Mouse (Mus musculus): ENCODE measurements around the gene Zfp740.

Zfp740 gene

DNA sequence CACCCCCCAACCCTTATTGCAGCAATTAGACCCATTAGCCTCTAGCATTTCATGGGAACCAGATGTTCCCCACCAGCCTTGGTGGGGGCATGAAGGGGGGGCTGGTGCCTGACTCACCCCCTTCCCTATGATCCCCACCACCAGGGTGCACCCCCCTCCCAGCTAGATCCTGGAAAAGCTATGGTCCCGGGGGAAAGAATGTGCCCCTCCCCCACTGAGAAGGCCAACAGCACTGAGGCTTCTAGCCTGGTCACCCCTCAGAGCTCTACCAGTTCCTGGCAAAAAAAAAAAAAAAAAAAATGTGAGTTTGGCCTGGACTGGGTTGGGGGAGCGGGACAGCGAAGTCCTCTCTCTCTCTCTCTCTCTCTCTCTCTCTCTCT is 45.8 kb downstream of the Zfp740 start:
- no peak for DNase-seq (ENCODE audit: low read depth, low spot score)

DNA sequence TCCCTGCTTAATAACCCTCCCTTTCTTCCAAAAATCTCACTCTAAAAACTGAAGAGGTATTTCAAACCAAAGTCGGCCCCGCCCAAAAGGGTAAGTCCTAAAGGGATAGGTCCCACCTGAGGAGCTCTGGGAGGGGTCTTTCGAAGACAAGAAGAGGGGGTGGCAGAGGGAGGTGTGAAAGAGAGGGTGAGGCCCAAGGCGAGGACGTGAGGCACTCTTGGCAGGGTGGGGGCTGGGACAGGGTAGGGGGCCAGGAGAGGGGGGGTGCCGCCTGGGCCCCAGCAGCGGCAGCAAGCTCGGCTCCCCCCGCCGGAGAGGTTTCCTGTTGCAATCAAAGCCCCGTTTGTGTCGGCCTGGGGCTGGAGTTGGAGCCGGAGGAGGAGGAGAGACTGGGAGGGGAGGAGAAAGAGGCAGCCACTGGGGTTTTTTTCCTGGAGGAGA is 46.2 kb downstream of the Zfp740 start:
- no peak for DNase-seq (ENCODE audit: low read depth, low spot score)

DNA sequence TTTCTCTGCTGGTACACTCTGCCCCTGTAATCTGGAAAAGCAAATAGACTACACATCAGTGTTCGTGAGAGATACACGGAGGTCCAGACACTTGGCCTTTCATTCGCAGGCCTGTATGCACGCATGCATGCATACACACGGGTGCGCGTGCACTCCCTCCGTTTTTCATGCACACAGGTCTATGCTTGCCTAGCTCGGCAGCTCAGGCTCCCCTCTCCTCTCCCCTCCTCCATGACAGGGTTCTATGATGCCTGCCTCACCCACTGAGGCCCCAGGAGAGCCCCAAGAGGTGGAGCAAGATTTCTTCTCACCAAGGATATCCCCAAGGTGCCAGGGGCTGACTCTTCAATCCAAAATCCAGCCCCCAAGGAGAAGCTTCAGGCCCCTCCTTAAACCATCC is 46.9 kb downstream of the Zfp740 start:
- DNase-seq (ENCODE audit: low read depth, low spot score): no peak

DNA sequence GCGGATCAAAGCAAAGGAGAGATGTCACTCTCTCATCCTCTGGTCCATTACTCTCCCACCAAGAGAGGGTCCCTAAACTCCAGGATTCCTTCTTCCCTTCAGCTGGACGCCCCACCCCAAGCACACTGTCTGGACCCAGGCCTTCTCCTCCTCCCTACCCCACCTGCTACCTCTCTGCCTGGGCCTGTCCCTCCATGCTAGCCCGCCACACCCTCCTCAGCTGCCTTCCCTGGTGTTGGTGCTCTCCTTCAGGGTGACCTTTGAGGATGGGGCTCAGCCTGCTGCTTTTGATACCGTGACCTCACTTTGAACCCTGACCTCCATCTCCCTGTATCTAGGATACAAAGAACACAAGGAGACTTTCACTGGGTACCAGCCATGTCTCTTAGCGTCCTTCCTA is 47.5 kb downstream of the Zfp740 start:
- no peak for DNase-seq (ENCODE audit: low read depth, low spot score)

DNA sequence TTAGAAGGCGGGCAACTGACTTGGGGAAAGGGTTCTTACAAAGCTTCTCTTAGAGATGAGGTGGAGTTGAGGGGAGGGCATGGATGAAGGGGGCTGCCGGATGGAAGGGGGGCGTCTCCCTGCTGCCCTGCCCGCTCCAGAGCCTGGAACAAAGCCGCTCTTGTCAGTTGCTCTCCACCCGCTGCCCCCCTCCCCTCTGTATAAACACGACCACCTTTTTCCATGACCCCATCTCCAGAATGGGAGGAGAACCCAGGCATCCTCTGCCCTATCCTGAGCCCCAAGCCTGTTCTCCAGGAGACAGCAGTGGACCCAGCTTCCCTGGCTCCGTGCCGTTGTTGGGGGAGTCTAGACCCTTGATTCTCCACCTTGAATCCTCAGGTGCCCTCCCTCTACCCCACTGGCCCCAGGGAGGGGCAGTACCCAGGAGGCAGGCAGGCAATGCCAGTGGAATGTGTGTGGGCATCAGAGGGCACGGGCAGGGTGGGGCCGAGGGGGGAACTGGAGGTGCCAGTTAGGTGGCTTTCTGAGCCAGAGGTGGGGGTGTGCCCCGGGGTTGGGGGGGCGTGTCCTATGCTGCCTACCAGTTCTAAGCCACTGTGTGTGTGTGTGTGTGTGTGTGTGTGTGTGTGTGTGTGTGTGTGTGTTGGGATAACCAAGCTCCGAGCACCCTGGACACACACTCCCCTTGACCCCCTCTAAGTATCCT is 52.7 kb downstream of the Zfp740 start:
- DNase-seq (ENCODE audit: low read depth, low spot score): no peak

DNA sequence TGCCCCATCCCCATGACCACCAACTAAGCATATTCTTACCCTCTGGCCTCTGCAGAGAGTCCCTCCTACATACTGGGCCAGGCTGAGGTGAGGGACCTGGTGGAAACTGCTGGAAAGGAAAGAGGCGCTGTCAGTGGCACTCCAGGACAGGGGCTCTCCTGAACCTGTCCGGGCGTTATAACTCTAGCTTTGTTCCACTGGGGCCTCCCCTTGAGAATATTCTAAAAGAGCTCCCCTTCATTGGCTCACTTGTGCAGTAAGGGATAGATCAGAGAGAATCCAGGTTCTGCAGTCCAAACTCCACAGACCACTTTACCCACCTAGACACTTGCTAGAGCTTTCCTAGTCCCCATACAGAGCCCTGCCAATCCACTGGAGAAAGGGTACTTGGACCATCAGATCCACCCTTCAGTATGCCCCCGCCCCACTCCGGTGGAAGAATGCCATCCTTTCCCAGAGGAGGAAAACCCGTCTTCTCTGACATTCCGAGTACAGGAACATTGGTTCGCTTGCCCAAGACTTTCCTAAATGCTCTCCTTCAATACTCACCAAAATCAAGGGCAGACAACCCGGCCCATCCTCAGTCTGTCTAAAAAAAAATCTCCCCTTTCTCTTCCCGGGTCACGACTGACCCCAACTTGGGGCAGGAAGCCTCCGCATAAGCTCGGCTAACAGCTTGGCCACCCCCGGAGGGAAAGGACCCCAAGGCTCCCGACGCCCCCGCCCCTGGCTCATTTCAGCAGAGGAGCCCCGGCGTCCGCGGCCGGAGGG is 53.6 kb downstream of the Zfp740 start:
- no peak for DNase-seq (ENCODE audit: low read depth, low spot score)

DNA sequence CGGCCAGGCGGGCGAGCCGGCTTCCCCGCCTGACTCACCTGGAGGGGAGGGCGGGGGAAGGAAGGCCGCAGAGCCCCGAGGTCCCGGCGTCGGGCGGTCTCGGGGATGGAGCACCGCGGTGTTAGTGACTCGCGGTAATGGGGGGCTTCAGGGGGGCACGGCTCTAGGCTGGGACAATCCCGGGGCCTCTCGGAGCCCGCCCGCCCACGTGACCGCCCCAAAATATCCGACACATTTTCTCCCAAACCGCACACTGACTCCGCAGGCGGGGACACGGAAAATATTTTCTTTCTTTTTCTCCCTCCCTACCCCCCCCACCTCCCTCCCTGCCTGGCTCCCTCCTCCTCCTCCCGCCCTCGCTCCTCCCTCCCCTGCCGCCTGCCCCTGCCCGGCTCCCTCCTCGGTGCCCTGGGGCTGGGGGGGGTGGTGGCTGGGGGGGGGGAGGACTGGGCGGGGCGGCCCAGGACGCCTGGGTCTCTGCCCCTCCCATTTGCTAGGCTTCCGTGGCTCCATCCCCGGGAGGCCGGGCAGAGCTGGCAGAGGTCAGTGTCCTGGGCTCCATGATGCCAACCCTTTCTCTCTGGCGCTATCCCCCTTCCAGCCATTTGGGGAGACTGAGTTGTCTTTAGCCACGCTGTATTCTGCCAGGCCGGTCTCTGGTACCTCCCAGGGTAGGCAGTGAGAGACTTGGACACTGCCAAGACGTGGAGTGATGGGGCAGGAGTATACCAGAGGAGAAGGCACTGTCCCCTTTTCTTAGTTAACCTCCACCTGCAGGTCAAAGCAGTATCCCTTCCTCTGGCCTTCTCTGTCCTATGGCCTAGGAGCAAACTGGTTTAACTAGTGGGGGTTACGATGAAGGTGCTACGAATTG is 54.4 kb downstream of the Zfp740 start, which contains the start of gene Rarg:
Gene Rarg (minus strand): TSS at position 316 of the 874 bp plus-strand sequence.
- no peak for DNase-seq (ENCODE audit: low read depth, low spot score)

DNA sequence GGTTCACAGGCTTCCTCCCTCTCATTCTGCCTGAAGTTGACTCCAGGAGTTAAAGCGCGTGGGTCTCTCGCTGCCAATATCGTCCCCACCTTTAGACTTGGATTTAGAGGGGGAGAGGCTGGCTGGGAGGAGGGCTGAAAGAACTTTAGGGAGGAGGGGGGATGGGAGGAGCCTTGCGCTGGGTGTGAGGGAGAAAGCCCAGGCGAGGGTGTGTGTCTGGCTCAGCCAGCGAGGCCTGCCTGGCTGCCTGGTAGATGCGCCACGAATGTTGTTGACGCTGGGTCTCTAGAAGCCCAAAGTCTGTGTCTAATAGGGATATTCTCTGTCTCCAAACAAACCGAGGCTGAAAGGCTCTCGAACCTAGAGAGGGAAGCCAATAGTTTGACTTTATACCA is 55.0 kb downstream of the Zfp740 start:
- no peak for DNase-seq (ENCODE audit: low read depth, low spot score)

DNA sequence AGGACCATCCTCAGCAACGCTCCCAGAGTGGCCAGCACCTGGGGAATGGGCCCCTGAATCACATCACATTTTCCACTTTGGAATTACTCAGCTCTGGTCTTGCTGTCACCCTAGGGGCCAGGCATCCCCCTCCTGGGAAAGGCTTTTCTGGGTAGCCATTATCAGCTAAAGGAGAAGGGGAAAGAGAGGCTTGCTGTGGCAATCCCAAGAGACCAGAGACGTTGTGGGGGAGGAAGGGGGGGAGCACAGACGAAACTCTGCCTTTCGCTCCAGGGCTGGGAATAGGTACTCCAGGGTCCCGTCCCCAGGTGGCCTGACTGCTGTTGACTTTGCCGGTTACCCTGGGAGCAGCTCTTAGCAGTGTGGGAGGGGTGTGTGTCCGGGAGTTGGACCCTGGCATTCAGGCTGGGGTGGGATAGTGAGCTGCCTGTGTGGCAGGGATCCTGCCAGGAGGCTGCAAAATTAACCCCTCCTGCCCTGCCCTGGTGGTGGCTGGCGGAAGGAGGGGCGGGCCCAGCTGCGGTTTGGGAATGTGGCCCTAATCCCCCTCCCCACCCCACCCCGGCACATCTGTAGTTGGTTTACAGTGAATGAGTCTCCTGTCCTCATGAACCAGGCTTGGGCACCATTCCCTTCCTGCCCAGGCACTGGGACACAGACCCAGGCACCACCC is 55.7 kb downstream of the Zfp740 start:
- DNase-seq (ENCODE audit: low read depth, low spot score): no peak

DNA sequence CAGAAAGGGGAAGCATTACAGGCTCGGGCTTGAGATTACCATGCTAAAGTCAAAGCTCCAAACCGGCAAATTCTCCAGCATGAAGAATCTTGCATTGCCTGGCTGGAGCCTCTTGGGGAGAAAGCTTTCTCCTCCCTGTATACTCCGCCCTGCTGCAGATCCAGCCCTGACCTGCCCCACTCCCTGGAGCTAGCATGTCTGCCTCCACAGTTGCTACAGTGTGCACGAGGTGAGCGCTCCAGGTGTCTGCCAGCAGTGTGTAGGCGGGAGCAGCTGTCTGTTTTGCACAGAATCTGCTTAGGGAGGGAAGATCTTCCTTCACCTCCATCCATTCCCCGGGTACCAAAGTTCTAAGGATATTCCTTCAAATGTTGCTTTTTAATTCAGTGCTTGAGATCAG is 59.5 kb downstream of the Zfp740 start:
- no peak for DNase-seq (ENCODE audit: low read depth, low spot score)

DNA sequence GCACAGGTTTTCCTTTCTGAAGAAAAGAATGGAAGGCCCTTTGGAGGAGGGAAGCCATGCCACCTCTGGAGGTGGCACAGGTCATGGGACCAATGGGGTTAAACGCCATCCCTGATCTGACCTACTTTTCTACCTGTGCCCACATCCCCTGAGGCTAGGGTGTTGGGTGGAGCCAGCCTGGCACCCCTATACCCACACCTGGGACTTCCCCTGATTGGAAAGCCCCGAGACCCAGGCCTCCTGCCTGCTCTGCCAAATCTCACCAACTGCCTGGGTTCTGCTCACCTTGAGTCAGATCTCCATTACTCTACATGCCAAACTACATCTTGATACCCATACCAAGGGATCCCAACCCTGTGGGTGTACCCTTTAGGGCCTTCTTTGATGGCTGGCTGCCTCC is 60.0 kb downstream of the Zfp740 start:
- no peak for DNase-seq (ENCODE audit: low read depth, low spot score)
